Comparison of ENCODE assay signal across 8 mouse cellular contexts in the genomic region with DNA sequence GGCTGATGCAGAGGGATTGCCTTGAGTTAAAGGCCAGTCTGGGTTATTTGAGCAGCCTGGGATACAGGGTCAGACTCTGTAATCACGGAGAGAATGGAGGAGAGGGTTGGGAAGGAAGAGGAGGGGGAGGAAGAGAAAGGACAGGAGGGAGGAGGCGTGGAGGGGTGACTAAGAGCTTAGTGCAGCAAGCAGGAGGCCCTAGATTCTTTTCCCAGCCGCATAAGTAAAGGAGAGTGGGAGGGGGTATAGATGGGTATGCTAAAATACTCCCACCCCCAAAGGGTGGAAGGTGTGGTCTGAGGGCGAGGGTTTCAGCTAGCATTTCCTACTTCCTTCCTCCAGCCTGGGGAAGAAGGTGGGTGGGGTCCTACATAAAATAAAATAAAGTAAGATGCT. TPM values are rescaled to one million over a fixed set of nuclear protein-coding genes. Genes with fewer than 3 reads are reported as not detected.
A peak's percentile ranks its signal among the peaks of the same experiment; 100 is the strongest.
DNase-seq lines count a peak whose midpoint lies in the region; ATAC-seq and TF ChIP-seq lines count a peak whose summit lies in the region.

No protein-coding gene starts in this region.

- no peaks in the 10 kb centered on the region for H3K36me3 ChIP-seq in liver, adult 2 months (ENCODE audit: control insufficient read depth, insufficient read depth, low read length)
- H3K36me3 ChIP-seq in intestine, embryonic 14.5 days (ENCODE audit: control insufficient read depth, insufficient read depth, low read length), result no peaks in the 10 kb centered on the region
- no peaks in the 10 kb centered on the region for H3K36me3 ChIP-seq in neural tube, embryonic 15.5 days

- H3K9me3 ChIP-seq in intestine, embryonic 14.5 days (ENCODE audit: control insufficient read depth, low read length), result no peaks in the 10 kb centered on the region
- H3K9me3 ChIP-seq in neural tube, embryonic 15.5 days (replicated peaks), result no peaks in the 10 kb centered on the region

- ATAC-seq in intestine, embryonic 14.5 days (replicated peaks; ENCODE audit: low FRiP score, low TSS enrichment, low read depth), result no peak
- no peak for ATAC-seq in neural tube, embryonic 15.5 days (ENCODE audit: low FRiP score)

- no peaks in the 10 kb centered on the region for H3K27me3 ChIP-seq in liver, adult 2 months (ENCODE audit: control insufficient read depth, insufficient read depth, low read length)
- 0 out of 2 replicates have a peak, but pooled peaks cover 5% of the 10 kb centered on the region for H3K27me3 ChIP-seq in intestine, embryonic 14.5 days (replicated peaks; ENCODE audit: control insufficient read depth, insufficient read depth, low read length)
- H3K27me3 ChIP-seq in neural tube, embryonic 15.5 days (replicated peaks), result peaks cover 32% of the 10 kb centered on the region

- peaks cover 31% of the 10 kb centered on the region for H3K4me1 ChIP-seq in liver, adult 2 months (ENCODE audit: control insufficient read depth, insufficient read depth, low read length)
- H3K4me1 ChIP-seq in intestine, embryonic 14.5 days (replicated peaks; ENCODE audit: control insufficient read depth, insufficient read depth, low read length), result peaks cover 6% of the 10 kb centered on the region
- H3K4me1 ChIP-seq in neural tube, embryonic 15.5 days, result peaks cover 15% of the 10 kb centered on the region

- no peak overlapping the region for H3K9ac ChIP-seq in liver, adult 2 months (ENCODE audit: low read depth, low read length)
- no peak overlapping the region for H3K9ac ChIP-seq in intestine, embryonic 14.5 days (ENCODE audit: low read length)
- no peak overlapping the region for H3K9ac ChIP-seq in neural tube, embryonic 15.5 days (replicated peaks)

- no peak for TF ChIP-seq CTCF in liver, adult 2 months (IDR thresholded peaks at IDR 0.05; ENCODE audit: low read depth, low read length)

- H3K4me2 ChIP-seq in intestine, embryonic 14.5 days (ENCODE audit: low read length), result peak overlapping the region; percentile 72
- peak overlapping the region; percentile 76 for H3K4me2 ChIP-seq in neural tube, embryonic 15.5 days

- H3K27ac ChIP-seq in liver, adult 2 months (replicated peaks; ENCODE audit: insufficient read depth, low read depth, low read length), result peak overlapping the region; percentile 68
- H3K27ac ChIP-seq in intestine, embryonic 14.5 days (ENCODE audit: low read depth), result no peak overlapping the region
- no peak overlapping the region for H3K27ac ChIP-seq in neural tube, embryonic 15.5 days (replicated peaks)

- intact Hi-C loops in gastrocnemius, postnatal 14 days (cut with DNase I; ENCODE audit: low total_unique reads), result no loop called here

- WGBS in liver, adult 2 months, result 36% methylated on average over 4 of the region's 4 CpGs
- WGBS in intestine, embryonic 14.5 days, result 29% methylated on average over 4 of the region's 4 CpGs
- 23% methylated on average over 4 of the region's 4 CpGs for WGBS in neural tube, embryonic 15.5 days

- peaks cover 19% of the 10 kb centered on the region; the same call in 1 of the 2 replicates for H3K79me2 ChIP-seq in liver, adult 2 months (ENCODE audit: control insufficient read depth, insufficient read depth, low read length)

- DNase-seq in embryo, embryonic 11 days, result peak; percentile 17
- DNase-seq in embryo, embryonic 10 days (ENCODE audit: low spot score), result no peak
- DNase-seq in liver, adult 2 months (ENCODE audit: extremely low read depth, low read depth, low spot score), result no peak
- DNase-seq in liver, result no peak
- DNase-seq in intestine, embryonic 14.5 days (ENCODE audit: low spot score), result no peak
- no peak for DNase-seq in gastrocnemius, postnatal 14 days
- no peak for DNase-seq in cerebellum, postnatal 10 days

- no peak overlapping the region for H3K4me3 ChIP-seq in liver, adult 2 months (ENCODE audit: insufficient read depth, low read depth, low read length)
- no peak overlapping the region for H3K4me3 ChIP-seq in intestine, embryonic 14.5 days (ENCODE audit: low read depth, low read length)
- H3K4me3 ChIP-seq in neural tube, embryonic 15.5 days (replicated peaks), result peak overlapping the region; percentile 37; the same call in 1 of the 2 replicates

- no peak for TF ChIP-seq POLR2A in liver, adult 2 months (IDR thresholded peaks at IDR 0.05; ENCODE audit: extremely low read depth, insufficient read depth, low read length)

RNA-seq across cellular contexts. Expression of gene Tmem37, which starts 0.4 kb away (rescaled TPM):
- total RNA-seq in liver, adult 2 months (2014; rRNA removed), result 64.9 and 96.5 TPM in 2 replicates
- 172 and 299 TPM in 2 replicates for polyA plus RNA-seq in liver, adult 2 months (2012; rRNA removed)
- 12.4 and 17.6 TPM in 2 replicates for polyA plus RNA-seq in intestine, embryonic 14.5 days (2014; fragmentation: Nextera tagmentation; extraction: Ambion mirVana)
- 6.5 and 7.7 TPM in 2 replicates for polyA plus RNA-seq in neural tube, embryonic 15.5 days (2015; fragmentation: Nextera tagmentation; extraction: Ambion mirVana)
- 1 to 10 TPM; 7.7 to 9.2 TPM for total RNA-seq in gastrocnemius, postnatal 14 days (2021)

RNA-seq across cellular contexts. Expression of gene Dbi, which starts 46.6 kb away (rescaled TPM):
- total RNA-seq in liver, adult 2 months (2014; rRNA removed), result 1,543 and 1,850 TPM in 2 replicates
- 1,631 and 1,632 TPM in 2 replicates for polyA plus RNA-seq in liver, adult 2 months (2012; rRNA removed)
- polyA plus RNA-seq in intestine, embryonic 14.5 days (2014; fragmentation: Nextera tagmentation; extraction: Ambion mirVana), result 752 and 816 TPM in 2 replicates
- polyA plus RNA-seq in neural tube, embryonic 15.5 days (2015; fragmentation: Nextera tagmentation; extraction: Ambion mirVana), result 1,502 and 1,904 TPM in 2 replicates
- 100 to 1,000 TPM; 195 to 222 TPM for total RNA-seq in gastrocnemius, postnatal 14 days (2021)

RNA-seq across cellular contexts. Expression of gene 3110009E18Rik, which starts 46.7 kb away (rescaled TPM):
- total RNA-seq in liver, adult 2 months (2014; rRNA removed), result 1.3 and 1.4 TPM in 2 replicates
- 0.61 and 0.65 TPM in 2 replicates for polyA plus RNA-seq in liver, adult 2 months (2012; rRNA removed)
- polyA plus RNA-seq in intestine, embryonic 14.5 days (2014; fragmentation: Nextera tagmentation; extraction: Ambion mirVana), result 17.3 and 21.3 TPM in 2 replicates
- polyA plus RNA-seq in neural tube, embryonic 15.5 days (2015; fragmentation: Nextera tagmentation; extraction: Ambion mirVana), result 17.3 and 17.9 TPM in 2 replicates
- total RNA-seq in gastrocnemius, postnatal 14 days (2021), result 1 to 10 TPM; 4.1 to 5.4 TPM

Comparison
In these comparisons a context has a peak if more than half of its experiments do, and no peak if none do; other contexts are left out.
1. RNA of gene 3110009E18Rik, which starts 46.7 kb away (polyA plus RNA-seq): 17.3 to 21.3 TPM in intestine, embryonic 14.5 days and 17.3 to 17.9 TPM in neural tube, embryonic 15.5 days; 0.61 to 0.65 TPM in liver, adult 2 months; every median in the first group is over 10 times any median in the second.